Comparison of ENCODE assay signal across 8 mouse cellular contexts in the genomic region with DNA sequence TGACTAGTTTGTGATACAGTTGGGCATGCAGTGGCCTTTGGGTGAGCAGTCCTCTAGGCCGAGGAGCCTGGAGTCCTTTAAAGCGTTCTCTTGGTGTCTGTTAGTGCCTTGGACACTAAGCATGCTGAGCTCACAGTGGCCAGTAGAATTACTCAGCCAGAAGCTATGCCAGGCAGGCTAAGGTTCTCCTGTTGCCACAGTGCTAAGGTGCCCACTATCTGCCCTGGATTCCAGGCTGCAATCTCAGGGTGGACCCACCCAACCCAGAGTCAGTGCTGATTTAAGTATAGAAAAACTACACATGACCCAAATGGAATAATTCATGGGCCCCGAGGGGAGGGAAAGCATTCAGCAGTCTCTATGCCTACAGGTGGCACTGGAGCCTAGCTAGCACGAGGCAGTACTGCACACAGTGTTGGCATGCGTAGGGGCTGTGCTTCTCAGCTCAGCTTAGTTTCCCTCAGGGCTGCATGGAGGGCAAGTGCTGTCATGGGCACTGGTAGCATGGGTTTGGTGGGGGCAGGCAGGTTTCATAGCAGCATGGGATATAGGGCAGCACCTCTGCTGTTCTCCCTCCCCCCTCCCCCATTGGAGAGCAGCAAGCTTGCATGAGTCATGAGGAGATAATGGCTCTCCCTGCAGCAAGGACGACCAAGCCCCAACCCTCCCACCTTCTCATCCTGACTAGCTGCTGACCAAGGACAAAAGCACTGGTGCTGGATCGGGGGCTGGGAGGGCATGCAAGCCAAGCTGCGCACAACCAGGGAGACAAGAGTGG. TPM values are rescaled to one million over a fixed set of nuclear protein-coding genes. Genes with fewer than 3 reads are reported as not detected.
DNase-seq lines count a peak whose midpoint lies in the region; ATAC-seq and TF ChIP-seq lines count a peak whose summit lies in the region.
"Had no signal": no experiment of that assay in that cellular context is flagged by ENCODE, and none has a peak within 500 bp of the region (broad histone marks: within the 10 kb centered on the region; RNA-seq: fewer than 3 reads in every experiment).

No protein-coding gene starts in this region.

- 45% methylated on average over 8 of the region's 8 CpGs for WGBS in heart, postnatal 0 days

- no peak for TF ChIP-seq EP300 in heart, postnatal 0 days (IDR thresholded peaks at IDR 0.05; ENCODE audit: low read depth)

- H3K36me3 ChIP-seq in heart, postnatal 0 days (replicated peaks; ENCODE audit: control insufficient read depth, insufficient read depth, low read length), result 0 out of 2 replicates have a peak, but pooled peaks cover 4% of the 10 kb centered on the region

- H3K9me3 ChIP-seq in heart, postnatal 0 days (replicated peaks; ENCODE audit: control insufficient read depth, low read length), result no peaks in the 10 kb centered on the region
- H3K9me3 ChIP-seq: limb, embryonic 12.5 days had no signal

- no peak for TF ChIP-seq POLR2A in brain, embryonic 14.5 days (IDR thresholded peaks at IDR 0.05; ENCODE audit: borderline replicate concordance, extremely low read depth, insufficient read depth, insufficient read length, poor library complexity, severe bottlenecking)

- no peak overlapping the region; the same call in 1 of the 2 replicates for H3K4me2 ChIP-seq in heart, postnatal 0 days (ENCODE audit: low read depth, low read length)
- H3K4me2 ChIP-seq: limb, embryonic 12.5 days had no signal

- H3K27me3 ChIP-seq in heart, postnatal 0 days (ENCODE audit: control insufficient read depth, insufficient read depth, low read length), result no peaks in the 10 kb centered on the region
- H3K27me3 ChIP-seq: limb, embryonic 12.5 days had no signal

- H3K4me3 ChIP-seq in heart, postnatal 0 days (ENCODE audit: low read depth, low read length), result no peak overlapping the region
- H3K4me3 ChIP-seq in layer of hippocampus, adult 2 months, result no peak overlapping the region
- H3K4me3 ChIP-seq: limb, embryonic 12.5 days had no signal

- H3K4me1 ChIP-seq in heart, postnatal 0 days (ENCODE audit: control insufficient read depth, insufficient read depth), result peaks cover 6% of the 10 kb centered on the region

- peak; percentile 24; the same call in 1 of the 2 replicates for TF ChIP-seq CTCF in brain, embryonic 14.5 days (IDR thresholded peaks at IDR 0.05; ENCODE audit: borderline replicate concordance, extremely low read depth, insufficient read depth, insufficient read length)
- peak; percentile 59 for TF ChIP-seq CTCF in heart, postnatal 0 days (IDR thresholded peaks at IDR 0.05; ENCODE audit: low read depth)
- peak; percentile 70 for TF ChIP-seq CTCF in layer of hippocampus, adult 2 months (conservative IDR thresholded peaks at IDR 0.05)

- H3K9ac ChIP-seq in heart, postnatal 0 days (replicated peaks; ENCODE audit: low read depth, low read length), result no peak overlapping the region
- H3K9ac ChIP-seq: limb, embryonic 12.5 days had no signal

- peak; percentile 86 for ATAC-seq in heart, postnatal 0 days (ENCODE audit: insufficient read depth, low read depth)

- peak; percentile 31 for DNase-seq in right cerebral cortex, adult 18-20 months
- DNase-seq in right cerebral cortex, postnatal 25 days, result no peak
- peak; percentile 57 for DNase-seq in brain, embryonic 14.5 days (ENCODE audit: low read depth)
- DNase-seq in heart, postnatal 0 days (ENCODE audit: low spot score), result peak; percentile 43
- peak in 1 of 2 experiments; percentile 37 for DNase-seq in layer of hippocampus, adult 2 months (ENCODE audit: low spot score in 2 of 2)
- peak; percentile 28 for DNase-seq in right cerebral cortex, postnatal 4 days
- no peak for DNase-seq in cerebellum, adult 11 months

- no peak overlapping the region for H3K27ac ChIP-seq in heart, postnatal 0 days (ENCODE audit: low read depth)
- peak overlapping the region; percentile 76 for H3K27ac ChIP-seq in layer of hippocampus, adult 2 months
- H3K27ac ChIP-seq: limb, embryonic 12.5 days had no signal

RNA-seq across cellular contexts. Expression of gene Psmg4, which starts 29.8 kb away (rescaled TPM):
- polyA plus RNA-seq in brain, embryonic 14.5 days (2012; rRNA removed), result 113 and 208 TPM in 2 replicates
- total RNA-seq in heart, postnatal 0 days (2014; rRNA removed; ENCODE audit: low replicate concordance), result 58.0 and 108 TPM in 2 replicates
- polyA plus RNA-seq in heart, postnatal 0 days (2015; fragmentation: Nextera tagmentation; extraction: Ambion mirVana), result 86.3 and 87.8 TPM in 2 replicates
- total RNA-seq in layer of hippocampus, adult 2 months (2021), result 10 to 100 TPM; 23.7 to 23.9 TPM

Comparison
In these comparisons a context has a peak if more than half of its experiments do, and no peak if none do; other contexts are left out.
1. DNase-seq: peak in right cerebral cortex, adult 18-20 months (single experiment), brain, embryonic 14.5 days (single experiment), heart, postnatal 0 days (single experiment) and right cerebral cortex, postnatal 4 days (single experiment); none in right cerebral cortex, postnatal 25 days (single experiment) and cerebellum, adult 11 months (single experiment).
2. Peak in every context shown above with its lines, with median percentiles within 50 percentile points of each other: CTCF ChIP-seq.